In genomic region chr2:148024268-148024935, GRCm38 (mm10) we compare ENCODE assay signal across 22 mouse cellular contexts. TPM values are rescaled to one million over a fixed set of nuclear protein-coding genes. Genes with fewer than 3 reads are reported as not detected.
DNase-seq lines count a peak whose midpoint lies in the region; ATAC-seq and TF ChIP-seq lines count a peak whose summit lies in the region.
"Had no signal": no experiment of that assay in that cellular context is flagged by ENCODE, and none has a peak within 500 bp of the region (broad histone marks: within the 10 kb centered on the region; RNA-seq: fewer than 3 reads in every experiment).

No protein-coding gene starts in this region.

- 60% methylated on average over 9 of the region's 9 CpGs for WGBS in intestine, embryonic 14.5 days
- WGBS in intestine, postnatal 0 days, result 50% methylated on average over 9 of the region's 9 CpGs
- WGBS in midbrain, embryonic 12.5 days, result 54% methylated on average over 9 of the region's 9 CpGs
- 56% methylated on average over 9 of the region's 9 CpGs for WGBS in midbrain, embryonic 15.5 days
- 72% methylated on average over 9 of the region's 9 CpGs for WGBS in liver, embryonic 11.5 days
- 50% methylated on average over 9 of the region's 9 CpGs for WGBS in stomach, embryonic 15.5 days
- WGBS in forebrain, embryonic 12.5 days, result 66% methylated on average over 9 of the region's 9 CpGs

- no peak overlapping the region for H3K9ac ChIP-seq in intestine, embryonic 14.5 days (ENCODE audit: low read length)
- H3K9ac ChIP-seq in intestine, postnatal 0 days (ENCODE audit: low read depth, low read length), result no peak overlapping the region
- H3K9ac ChIP-seq in midbrain, embryonic 12.5 days (replicated peaks), result no peak overlapping the region
- H3K9ac ChIP-seq in midbrain, embryonic 15.5 days, result no peak overlapping the region
- H3K9ac ChIP-seq in liver, embryonic 11.5 days (ENCODE audit: low read depth, low read length), result no peak overlapping the region
- H3K9ac ChIP-seq in stomach, embryonic 15.5 days, result no peak overlapping the region
- H3K9ac ChIP-seq in forebrain, embryonic 12.5 days, result no peak overlapping the region
- H3K9ac ChIP-seq: embryonic facial prominence, embryonic 13.5 days; forebrain, embryonic 15.5 days; heart, embryonic 15.5 days; neural tube, embryonic 13.5 days had no signal

- no peak overlapping the region for H3K27ac ChIP-seq in intestine, embryonic 14.5 days (ENCODE audit: low read depth)
- H3K27ac ChIP-seq in intestine, postnatal 0 days (ENCODE audit: low read depth, low read length), result no peak overlapping the region
- peak overlapping the region; percentile 73 for H3K27ac ChIP-seq in midbrain, embryonic 12.5 days (replicated peaks)
- no peak overlapping the region for H3K27ac ChIP-seq in midbrain, embryonic 15.5 days
- peak overlapping the region; percentile 35; the same call in 1 of the 2 replicates for H3K27ac ChIP-seq in liver, embryonic 11.5 days (ENCODE audit: low read depth, low read length)
- 0 out of 2 replicates have a peak overlapping the region, but pooled peaks have one; percentile 2 for H3K27ac ChIP-seq in stomach, embryonic 15.5 days
- H3K27ac ChIP-seq in forebrain, embryonic 12.5 days, result no peak overlapping the region
- H3K27ac ChIP-seq: embryonic facial prominence, embryonic 13.5 days; forebrain, embryonic 15.5 days; heart, embryonic 15.5 days; left cerebral cortex, adult 2 months; neural tube, embryonic 13.5 days had no signal

- H3K36me3 ChIP-seq in intestine, embryonic 14.5 days (ENCODE audit: control insufficient read depth, insufficient read depth, low read length), result no peaks in the 10 kb centered on the region
- no peaks in the 10 kb centered on the region for H3K36me3 ChIP-seq in intestine, postnatal 0 days (ENCODE audit: control insufficient read depth, insufficient read depth)
- H3K36me3 ChIP-seq in midbrain, embryonic 12.5 days, result no peaks in the 10 kb centered on the region
- no peaks in the 10 kb centered on the region for H3K36me3 ChIP-seq in midbrain, embryonic 15.5 days (replicated peaks)
- no peaks in the 10 kb centered on the region for H3K36me3 ChIP-seq in liver, embryonic 11.5 days (ENCODE audit: control insufficient read depth, insufficient read depth, low read length)
- no peaks in the 10 kb centered on the region for H3K36me3 ChIP-seq in stomach, embryonic 15.5 days
- H3K36me3 ChIP-seq in forebrain, embryonic 12.5 days (replicated peaks), result no peaks in the 10 kb centered on the region
- H3K36me3 ChIP-seq: embryonic facial prominence, embryonic 13.5 days; forebrain, embryonic 15.5 days; heart, embryonic 15.5 days; neural tube, embryonic 13.5 days had no signal

- no peaks in the 10 kb centered on the region for H3K9me3 ChIP-seq in intestine, embryonic 14.5 days (ENCODE audit: control insufficient read depth, low read length)
- no peaks in the 10 kb centered on the region for H3K9me3 ChIP-seq in intestine, postnatal 0 days (ENCODE audit: control insufficient read depth)
- H3K9me3 ChIP-seq in midbrain, embryonic 12.5 days, result no peaks in the 10 kb centered on the region
- H3K9me3 ChIP-seq in midbrain, embryonic 15.5 days, result no peaks in the 10 kb centered on the region
- no peaks in the 10 kb centered on the region for H3K9me3 ChIP-seq in liver, embryonic 11.5 days (ENCODE audit: control insufficient read depth, low read length)
- no peaks in the 10 kb centered on the region for H3K9me3 ChIP-seq in stomach, embryonic 15.5 days
- H3K9me3 ChIP-seq in forebrain, embryonic 12.5 days, result no peaks in the 10 kb centered on the region
- H3K9me3 ChIP-seq: embryonic facial prominence, embryonic 13.5 days; forebrain, embryonic 15.5 days; heart, embryonic 15.5 days; megakaryocyte, embryonic 14.5 days; neural tube, embryonic 13.5 days had no signal

- H3K4me3 ChIP-seq in intestine, embryonic 14.5 days (ENCODE audit: low read depth, low read length), result no peak overlapping the region
- H3K4me3 ChIP-seq in intestine, postnatal 0 days (ENCODE audit: low read depth, low read length), result no peak overlapping the region
- H3K4me3 ChIP-seq in midbrain, embryonic 12.5 days, result no peak overlapping the region
- H3K4me3 ChIP-seq in midbrain, embryonic 15.5 days, result no peak overlapping the region
- H3K4me3 ChIP-seq in liver, embryonic 11.5 days (ENCODE audit: low read depth, low read length), result no peak overlapping the region
- no peak overlapping the region for H3K4me3 ChIP-seq in stomach, embryonic 15.5 days (replicated peaks)
- H3K4me3 ChIP-seq in forebrain, embryonic 12.5 days (replicated peaks), result no peak overlapping the region
- H3K4me3 ChIP-seq: embryonic facial prominence, embryonic 13.5 days; forebrain, embryonic 15.5 days; heart, embryonic 15.5 days; left cerebral cortex, adult 2 months; megakaryocyte, embryonic 14.5 days; neural tube, embryonic 13.5 days had no signal

- H3K27me3 ChIP-seq in intestine, embryonic 14.5 days (replicated peaks; ENCODE audit: control insufficient read depth, insufficient read depth, low read length), result peaks cover 58% of the 10 kb centered on the region
- peaks cover 55% of the 10 kb centered on the region for H3K27me3 ChIP-seq in intestine, postnatal 0 days (replicated peaks; ENCODE audit: control insufficient read depth, insufficient read depth, low read length)
- H3K27me3 ChIP-seq in midbrain, embryonic 12.5 days, result peaks cover 93% of the 10 kb centered on the region
- peaks cover 92% of the 10 kb centered on the region for H3K27me3 ChIP-seq in midbrain, embryonic 15.5 days (replicated peaks)
- peaks cover 19% of the 10 kb centered on the region for H3K27me3 ChIP-seq in liver, embryonic 11.5 days (replicated peaks; ENCODE audit: control insufficient read depth, insufficient read depth, low read length)
- peaks cover 8% of the 10 kb centered on the region for H3K27me3 ChIP-seq in stomach, embryonic 15.5 days (replicated peaks)
- H3K27me3 ChIP-seq in forebrain, embryonic 12.5 days, result peaks cover 93% of the 10 kb centered on the region

- no peak for ATAC-seq in intestine, embryonic 14.5 days (replicated peaks; ENCODE audit: low FRiP score, low TSS enrichment, low read depth)
- no peak for ATAC-seq in intestine, postnatal 0 days
- no peak for ATAC-seq in midbrain, embryonic 12.5 days (ENCODE audit: low FRiP score, low read depth)
- ATAC-seq in midbrain, embryonic 15.5 days (replicated peaks), result no peak
- ATAC-seq in liver, embryonic 11.5 days (replicated peaks; ENCODE audit: low FRiP score), result peak; percentile 67
- ATAC-seq in stomach, embryonic 15.5 days (ENCODE audit: insufficient read depth, low FRiP score, low read depth), result no peak
- ATAC-seq in forebrain, embryonic 12.5 days (ENCODE audit: low FRiP score), result no peak
- ATAC-seq: forebrain, embryonic 15.5 days had no signal

- no peak for TF ChIP-seq CTCF in intestine, postnatal 0 days (IDR thresholded peaks at IDR 0.05; ENCODE audit: low read depth)

- H3K4me1 ChIP-seq in intestine, embryonic 14.5 days (replicated peaks; ENCODE audit: control insufficient read depth, insufficient read depth, low read length), result 0 out of 2 replicates have a peak, but pooled peaks cover 6% of the 10 kb centered on the region
- H3K4me1 ChIP-seq in intestine, postnatal 0 days (replicated peaks; ENCODE audit: control insufficient read depth, insufficient read depth, low read length), result no peaks in the 10 kb centered on the region
- peaks cover 17% of the 10 kb centered on the region; the same call in 1 of the 2 replicates for H3K4me1 ChIP-seq in midbrain, embryonic 12.5 days
- peaks cover 5% of the 10 kb centered on the region; the same call in 1 of the 2 replicates for H3K4me1 ChIP-seq in midbrain, embryonic 15.5 days
- H3K4me1 ChIP-seq in liver, embryonic 11.5 days (replicated peaks; ENCODE audit: control insufficient read depth, insufficient read depth, low read length), result no peaks in the 10 kb centered on the region
- peaks cover 7% of the 10 kb centered on the region; the same call in 1 of the 2 replicates for H3K4me1 ChIP-seq in stomach, embryonic 15.5 days
- H3K4me1 ChIP-seq in forebrain, embryonic 12.5 days, result peaks cover 17% of the 10 kb centered on the region; the same call in 1 of the 2 replicates
- H3K4me1 ChIP-seq: embryonic facial prominence, embryonic 13.5 days; heart, embryonic 15.5 days; neural tube, embryonic 13.5 days had no signal

- DNase-seq in intestine, embryonic 14.5 days (ENCODE audit: low spot score), result peak; percentile 51
- no peak for DNase-seq in liver, embryonic 11.5 days (ENCODE audit: low spot score)
- DNase-seq in thymus, postnatal 25 days, result no peak
- DNase-seq: cerebellum, adult 9-10 months; gastrocnemius, postnatal 25 days; kidney, postnatal 36 days; left cerebral cortex, postnatal 4 days; lung, postnatal 14 days; right cerebral cortex, postnatal 14 days; spleen, adult 18-20 months had no signal

- no peak overlapping the region for H3K4me2 ChIP-seq in intestine, embryonic 14.5 days (ENCODE audit: low read length)
- H3K4me2 ChIP-seq in intestine, postnatal 0 days (replicated peaks; ENCODE audit: low read depth), result no peak overlapping the region
- H3K4me2 ChIP-seq in midbrain, embryonic 12.5 days (replicated peaks), result no peak overlapping the region
- H3K4me2 ChIP-seq in midbrain, embryonic 15.5 days, result no peak overlapping the region
- H3K4me2 ChIP-seq in liver, embryonic 11.5 days, result no peak overlapping the region; the same call in 1 of the 2 replicates
- no peak overlapping the region for H3K4me2 ChIP-seq in stomach, embryonic 15.5 days
- no peak overlapping the region for H3K4me2 ChIP-seq in forebrain, embryonic 12.5 days
- H3K4me2 ChIP-seq: embryonic facial prominence, embryonic 13.5 days; forebrain, embryonic 15.5 days; heart, embryonic 15.5 days; neural tube, embryonic 13.5 days had no signal

RNA-seq across cellular contexts. Expression of gene Foxa2, which starts 22.4 kb away (rescaled TPM):
- 2.6 and 6.5 TPM in 2 replicates for polyA plus RNA-seq in intestine, embryonic 14.5 days (2014; fragmentation: Nextera tagmentation; extraction: Ambion mirVana)
- polyA plus RNA-seq in intestine, postnatal 0 days (2015; fragmentation: Nextera tagmentation; extraction: Ambion mirVana), result 0.94 and 1.5 TPM in 2 replicates
- polyA plus RNA-seq in midbrain, embryonic 12.5 days (2016; fragmentation: Nextera tagmentation; extraction: Ambion mirVana), result 6.7 and 14.0 TPM in 2 replicates
- polyA plus RNA-seq in midbrain, embryonic 15.5 days (2015; fragmentation: Nextera tagmentation; extraction: Ambion mirVana), result 5.2 and 6.1 TPM in 2 replicates
- 8.8 and 10.5 TPM in 2 replicates for polyA plus RNA-seq in liver, embryonic 11.5 days (2014; fragmentation: Nextera tagmentation; extraction: Ambion mirVana)
- polyA plus RNA-seq in stomach, embryonic 15.5 days (2015; fragmentation: Nextera tagmentation; extraction: Ambion mirVana), result 13.0 and 18.4 TPM in 2 replicates
- polyA plus RNA-seq in forebrain, embryonic 12.5 days (2016; fragmentation: Nextera tagmentation; extraction: Ambion mirVana), result 0.28 and 0.66 TPM in 2 replicates
- polyA plus RNA-seq: cortical plate, adult 2 months; forebrain, embryonic 15.5 days had no signal

Comparison
In these comparisons a context has a peak if more than half of its experiments do, and no peak if none do; other contexts are left out.
1. H3K27ac ChIP-seq: peak in midbrain, embryonic 12.5 days (single experiment), liver, embryonic 11.5 days (single experiment) and stomach, embryonic 15.5 days (single experiment); none in intestine, embryonic 14.5 days (single experiment), intestine, postnatal 0 days (single experiment), midbrain, embryonic 15.5 days (single experiment) and forebrain, embryonic 12.5 days (single experiment).